ENCODE assay signal across 9 mouse cellular contexts in the genomic region with DNA sequence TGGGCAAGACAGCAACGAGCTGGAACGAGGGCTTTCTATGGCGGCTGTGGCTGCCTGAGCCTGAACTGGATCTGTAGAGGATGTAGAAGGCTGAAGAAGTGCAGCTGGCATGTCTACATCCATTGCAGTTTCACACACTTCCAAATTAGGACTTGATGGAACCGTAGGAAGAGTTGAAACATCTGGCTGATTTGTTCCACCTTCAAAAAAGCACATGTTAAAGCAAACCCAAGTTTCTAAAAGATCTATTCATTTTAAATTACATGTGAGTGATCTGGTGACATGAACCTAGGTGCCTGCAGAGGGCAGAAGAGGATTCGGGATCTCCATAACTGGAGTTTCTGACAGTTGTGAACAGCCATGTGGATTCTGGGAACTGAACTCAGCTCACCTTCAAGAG.
DNase-seq lines count a peak whose midpoint lies in the region; ATAC-seq and TF ChIP-seq lines count a peak whose summit lies in the region.
"Had no signal": no experiment of that assay in that cellular context is flagged by ENCODE, and none has a peak within 500 bp of the region (broad histone marks: within the 10 kb centered on the region; RNA-seq: fewer than 3 reads in every experiment).

No protein-coding gene starts in this region.

- H3K27ac ChIP-seq in kidney, embryonic 14.5 days (ENCODE audit: low read depth, low read length), result no peak overlapping the region
- no peak overlapping the region for H3K27ac ChIP-seq in liver, embryonic 14.5 days
- H3K27ac ChIP-seq in neural tube, embryonic 15.5 days (replicated peaks), result no peak overlapping the region
- H3K27ac ChIP-seq: embryonic facial prominence, embryonic 13.5 days; macrophage had no signal

- WGBS in kidney, embryonic 14.5 days, result 55% methylated on average over 5 of the region's 5 CpGs
- 73% methylated on average over 5 of the region's 5 CpGs for WGBS in liver, embryonic 14.5 days (ENCODE audit: insufficient replicate concordance)
- WGBS in neural tube, embryonic 15.5 days, result 82% methylated on average over 5 of the region's 5 CpGs

- no peaks in the 10 kb centered on the region for H3K9me3 ChIP-seq in kidney, embryonic 14.5 days (ENCODE audit: control insufficient read depth, low read length)
- no peaks in the 10 kb centered on the region for H3K9me3 ChIP-seq in liver, embryonic 14.5 days (ENCODE audit: control insufficient read depth, low read length)
- H3K9me3 ChIP-seq in neural tube, embryonic 15.5 days (replicated peaks), result no peaks in the 10 kb centered on the region
- H3K9me3 ChIP-seq: embryonic facial prominence, embryonic 13.5 days had no signal

- no peaks in the 10 kb centered on the region for H3K27me3 ChIP-seq in kidney, embryonic 14.5 days (ENCODE audit: control insufficient read depth, insufficient read depth, low read length)
- no peaks in the 10 kb centered on the region for H3K27me3 ChIP-seq in liver, embryonic 14.5 days (ENCODE audit: control insufficient read depth, insufficient read depth, low read length)
- no peaks in the 10 kb centered on the region for H3K27me3 ChIP-seq in neural tube, embryonic 15.5 days (replicated peaks)
- H3K27me3 ChIP-seq: embryonic facial prominence, embryonic 13.5 days had no signal

- H3K4me1 ChIP-seq in kidney, embryonic 14.5 days (ENCODE audit: control insufficient read depth, insufficient read depth, low read length), result no peaks in the 10 kb centered on the region
- H3K4me1 ChIP-seq in liver, embryonic 14.5 days (replicated peaks; ENCODE audit: control insufficient read depth in 2 of 2, insufficient read depth in 2 of 2, low read length in 1 of 2), result peaks cover 0 to 6% of the 10 kb centered on the region in 2 experiments; a peak in 2 of 4 replicates
- no peaks in the 10 kb centered on the region for H3K4me1 ChIP-seq in neural tube, embryonic 15.5 days
- H3K4me1 ChIP-seq: embryonic facial prominence, embryonic 13.5 days had no signal

- no peak overlapping the region for H3K4me2 ChIP-seq in kidney, embryonic 14.5 days (replicated peaks; ENCODE audit: low read depth, low read length)
- no peak overlapping the region for H3K4me2 ChIP-seq in liver, embryonic 14.5 days (ENCODE audit: low read depth)
- no peak overlapping the region for H3K4me2 ChIP-seq in neural tube, embryonic 15.5 days
- H3K4me2 ChIP-seq: embryonic facial prominence, embryonic 13.5 days had no signal

- peak; percentile 25 for DNase-seq in kidney, adult 11 months
- DNase-seq in R1 (ENCODE audit: low read depth, low spot score), result peak; percentile 27
- DNase-seq in cerebellum, postnatal 14 days, result peak; percentile 28 to 30
- peak in 1 of 3 experiments; percentile 36 for DNase-seq in liver, embryonic 14.5 days (ENCODE audit: low read depth in 3 of 3, low spot score in 3 of 3)
- peak; percentile 5 to 7 for DNase-seq in thymus, postnatal 36 days

- H3K36me3 ChIP-seq in kidney, embryonic 14.5 days (ENCODE audit: control insufficient read depth, insufficient read depth, low read length), result peaks cover 8% of the 10 kb centered on the region; the same call in 1 of the 2 replicates
- peaks cover 4% of the 10 kb centered on the region for H3K36me3 ChIP-seq in liver, embryonic 14.5 days (replicated peaks; ENCODE audit: control insufficient read depth, insufficient read depth, low read depth)
- H3K36me3 ChIP-seq in neural tube, embryonic 15.5 days, result peaks cover 15% of the 10 kb centered on the region; the same call in 1 of the 2 replicates

- TF ChIP-seq CTCF in liver, embryonic 14.5 days (IDR thresholded peaks at IDR 0.05; ENCODE audit: low read depth), result peak; percentile 58

- no peak for TF ChIP-seq EP300 in liver, embryonic 14.5 days (IDR thresholded peaks at IDR 0.05; ENCODE audit: low read depth)

- no peak overlapping the region for H3K9ac ChIP-seq in kidney, embryonic 14.5 days (ENCODE audit: low read depth, low read length)
- no peak overlapping the region for H3K9ac ChIP-seq in liver, embryonic 14.5 days (replicated peaks)
- no peak overlapping the region for H3K9ac ChIP-seq in neural tube, embryonic 15.5 days (replicated peaks)
- H3K9ac ChIP-seq: embryonic facial prominence, embryonic 13.5 days had no signal

- ATAC-seq in kidney, embryonic 14.5 days (ENCODE audit: low FRiP score, low TSS enrichment), result no peak
- no peak for ATAC-seq in liver, embryonic 14.5 days (ENCODE audit: insufficient read depth)
- ATAC-seq in neural tube, embryonic 15.5 days (ENCODE audit: low FRiP score), result no peak

- H3K4me3 ChIP-seq in kidney, embryonic 14.5 days (ENCODE audit: low read length), result no peak overlapping the region
- no peak overlapping the region for H3K4me3 ChIP-seq in liver, embryonic 14.5 days (ENCODE audit: insufficient read depth in 1 of 2, low read depth in 2 of 2, low read length in 2 of 2)
- no peak overlapping the region for H3K4me3 ChIP-seq in neural tube, embryonic 15.5 days (replicated peaks)
- H3K4me3 ChIP-seq: embryonic facial prominence, embryonic 13.5 days had no signal
